Comparison of ENCODE assay signal across 11 mouse cellular contexts in genomic region chr15:83573606-83574005, GRCm38 (mm10). TPM values are rescaled to one million over a fixed set of nuclear protein-coding genes. Genes with fewer than 3 reads are reported as not detected.
"Had no signal": no experiment of that assay in that cellular context is flagged by ENCODE, and none has a peak within 500 bp of the region (broad histone marks: within the 10 kb centered on the region; RNA-seq: fewer than 3 reads in every experiment).

No protein-coding gene starts in this region.

- H3K9me3 ChIP-seq: kidney, embryonic 15.5 days; limb, embryonic 15.5 days; midbrain, embryonic 13.5 days had no signal

- H3K27ac ChIP-seq: kidney, embryonic 15.5 days; left cerebral cortex, adult 2 months; limb, embryonic 15.5 days; liver, embryonic 14.5 days; midbrain, embryonic 13.5 days had no signal

- H3K4me1 ChIP-seq: kidney, embryonic 15.5 days; limb, embryonic 15.5 days; midbrain, embryonic 13.5 days had no signal

- H3K27me3 ChIP-seq: kidney, embryonic 15.5 days; limb, embryonic 15.5 days; midbrain, embryonic 13.5 days had no signal

- H3K9ac ChIP-seq: kidney, embryonic 15.5 days; limb, embryonic 15.5 days; liver, embryonic 14.5 days; midbrain, embryonic 13.5 days had no signal

- DNase-seq: kidney, postnatal 14 days; lung, adult 18-20 months; right cerebral cortex, postnatal 14 days; thymus, postnatal 4 days had no signal

- H3K4me3 ChIP-seq: kidney, embryonic 15.5 days; left cerebral cortex, adult 2 months; limb, embryonic 15.5 days; midbrain, embryonic 13.5 days had no signal

RNA-seq across cellular contexts. Expression of gene Bik, which starts 46.9 kb away (rescaled TPM):
- total RNA-seq: layer of hippocampus, postnatal 25 days; left cerebral cortex, postnatal 14 days had no signal
